Mouse (Mus musculus) mouse embryonic stem cell (cell line): ENCODE results near the gene Cadm1.

Experiments
- in situ Hi-C, 2 experiments: fragments of 300-500 bp; cut with MboI; formaldehyde crosslinking; loops; 1 replicate in 1 of 2; 3 replicates in 1 of 2; pipeline ENCODE4 v1.14.3; 2019 to 2020; ENCODE audit warnings: low sequenced_read_pairs in 2 of 2, low pct_unique_long_range_greater_than_20kb in 1 of 2, mixed read lengths in 1 of 2; ENCODE audit not compliant: unreplicated experiment in 1 of 2

Cadm1 gene

GRCm38 (mm10) chr9:47634695-47635094 lies 104.7 kb downstream of the Cadm1 start:
- in situ Hi-C loops, result no loop called here

- in situ Hi-C loops, result no loop called here
Measured at GRCm38 (mm10) chr9:47642663-47643062, 112.7 kb downstream of the Cadm1 start.

DNA sequence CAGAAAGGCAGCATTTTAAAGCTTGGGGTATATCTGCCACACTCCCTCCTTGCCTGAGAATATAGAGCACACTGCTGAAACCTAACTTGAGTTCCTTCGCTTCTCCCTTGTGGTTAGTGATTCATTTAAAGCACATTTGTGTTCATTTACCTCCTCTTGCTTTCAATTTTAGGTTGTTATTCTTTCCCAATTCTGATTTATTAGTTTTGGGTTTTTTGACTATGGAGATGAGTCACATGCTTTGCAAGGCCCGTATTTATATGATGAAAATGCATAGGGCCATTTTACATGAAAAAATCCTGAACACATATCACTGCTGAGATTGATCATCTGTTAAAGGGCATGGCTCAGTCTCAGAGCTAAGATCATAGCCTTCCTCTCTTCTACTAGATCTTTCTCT lies 115.1 kb downstream of the Cadm1 start:
- in situ Hi-C loops, result no loop called here

- in situ Hi-C loops, result no loop called here
Measured at GRCm38 (mm10) chr9:47651431-47651830, 121.5 kb downstream of the Cadm1 start.

DNA sequence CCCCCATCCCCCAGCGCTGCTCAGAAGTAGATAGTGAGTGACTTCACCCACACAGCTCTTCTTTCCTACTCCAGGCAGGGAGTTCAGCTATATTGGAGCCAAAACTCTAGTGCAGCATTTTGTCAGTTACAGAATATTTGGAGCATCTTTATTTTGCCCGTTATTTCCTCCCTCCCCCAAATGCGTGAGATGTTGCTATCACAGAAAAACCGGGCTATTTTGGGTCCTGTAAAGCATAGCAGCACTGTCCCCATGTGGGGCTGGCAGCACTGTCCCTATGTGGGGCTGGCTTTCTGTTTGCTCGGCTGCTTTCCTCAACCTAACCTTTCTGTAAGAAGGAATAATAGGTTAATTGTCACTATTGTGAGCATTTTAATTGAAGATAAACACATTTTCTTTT lies 122.2 kb downstream of the Cadm1 start:
- in situ Hi-C loops, result no loop called here

DNA sequence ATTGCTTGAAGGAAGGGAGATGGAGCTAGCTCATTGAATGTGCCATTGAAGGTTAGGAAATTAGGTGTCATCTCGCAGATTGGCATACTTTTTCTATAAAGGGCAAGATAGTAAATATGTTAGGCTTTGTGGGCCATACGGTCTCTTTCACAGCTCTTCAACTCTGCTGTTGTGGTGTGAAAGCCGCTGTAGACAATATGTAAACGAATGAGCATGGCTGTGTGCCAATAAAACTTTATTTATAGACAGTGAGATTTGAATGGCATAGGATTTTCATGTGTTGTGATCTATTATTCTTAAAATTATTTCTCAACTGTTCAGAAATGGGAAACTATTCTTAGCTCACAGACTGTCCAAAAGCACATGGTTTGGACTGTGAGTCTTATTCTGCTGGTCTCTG lies 123.0 kb downstream of the Cadm1 start:
- in situ Hi-C loops, result no loop called here

GRCm38 (mm10) chr9:47659366-47660090 lies 129.6 kb downstream of the Cadm1 start:
- in situ Hi-C loops, result no loop called here

DNA sequence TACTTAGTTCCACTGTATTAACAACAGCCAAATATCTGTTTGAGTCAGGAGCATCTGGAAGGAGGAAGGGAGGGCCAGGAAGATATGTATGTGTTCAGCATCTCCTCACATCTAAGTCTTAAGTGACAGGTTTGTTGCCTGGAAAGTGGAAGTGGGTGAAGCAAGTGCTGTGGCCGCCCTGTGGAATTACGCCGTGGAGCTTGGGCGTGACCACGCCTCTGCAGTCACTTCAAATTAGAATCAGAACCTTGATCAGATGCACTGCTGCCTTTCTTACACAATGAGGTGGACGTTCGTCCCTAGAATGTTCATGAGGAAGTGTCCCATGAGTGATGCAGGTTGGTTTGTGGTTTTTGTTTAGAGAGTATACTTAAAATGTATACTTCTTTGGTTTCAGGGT lies 131.6 kb downstream of the Cadm1 start:
- in situ Hi-C loops, result no loop called here

DNA sequence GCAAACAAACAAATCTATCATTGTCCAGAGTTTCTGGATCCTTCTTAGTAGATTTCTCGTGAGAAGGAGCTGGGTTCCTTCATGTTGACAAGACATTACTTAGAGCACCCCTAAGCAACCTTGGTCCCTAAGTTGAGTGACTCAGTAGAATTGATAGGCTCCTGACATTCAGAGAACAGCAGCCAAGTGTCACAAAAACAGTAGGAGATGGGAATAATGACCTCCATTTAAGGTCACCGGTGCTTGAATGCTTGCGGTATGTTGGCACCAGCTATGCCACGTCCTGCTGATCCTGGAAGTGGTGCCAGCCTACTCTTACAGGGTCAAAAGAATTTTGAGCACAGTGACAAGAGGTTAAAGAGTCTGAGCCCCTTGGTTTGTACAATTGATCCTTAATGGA lies 139.2 kb downstream of the Cadm1 start:
- in situ Hi-C loops, result no loop called here

DNA sequence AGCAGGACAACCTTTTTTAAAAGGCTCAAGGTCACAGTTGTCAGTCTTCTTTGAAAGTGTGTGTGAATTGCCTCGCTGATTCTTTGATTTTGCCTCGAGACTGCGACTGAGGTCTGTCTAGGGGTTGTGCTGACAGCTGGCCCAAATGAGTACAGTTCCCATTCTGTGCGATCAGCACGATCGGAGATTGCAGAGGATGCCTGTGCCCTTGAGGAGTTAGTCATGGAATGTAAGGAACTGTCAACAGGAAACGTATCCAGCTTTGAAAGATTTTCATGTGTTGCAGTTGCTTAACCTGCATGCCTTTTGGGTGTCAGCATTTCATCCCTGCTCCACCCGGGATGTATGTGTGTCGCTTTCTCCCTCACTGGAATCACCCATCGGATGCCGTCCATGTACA lies 141.6 kb downstream of the Cadm1 start:
- in situ Hi-C loops, result no loop called here

- in situ Hi-C loops, result no loop called here
Measured at GRCm38 (mm10) chr9:47674766-47675713, 145.1 kb downstream of the Cadm1 start.

DNA sequence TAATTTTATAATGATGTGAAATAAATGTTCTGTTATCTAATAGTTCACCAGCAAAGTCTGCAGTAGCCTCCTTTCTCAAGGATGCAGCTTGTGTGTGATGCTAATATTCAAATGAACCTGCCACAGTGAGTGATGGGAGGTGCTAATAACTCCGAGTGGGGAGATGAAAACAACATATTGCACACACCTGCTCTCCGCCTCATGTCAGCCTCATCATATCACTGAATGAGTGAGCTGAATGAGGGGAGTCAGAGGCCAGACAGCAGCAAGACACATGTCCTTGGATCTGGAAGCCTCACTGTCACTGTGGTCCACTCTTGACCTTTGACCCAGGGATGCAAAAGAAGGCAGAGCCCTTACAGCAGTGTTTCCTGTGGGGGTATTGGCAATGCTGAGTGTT lies 156.9 kb downstream of the Cadm1 start:
- in situ Hi-C loops, result no loop called here

DNA sequence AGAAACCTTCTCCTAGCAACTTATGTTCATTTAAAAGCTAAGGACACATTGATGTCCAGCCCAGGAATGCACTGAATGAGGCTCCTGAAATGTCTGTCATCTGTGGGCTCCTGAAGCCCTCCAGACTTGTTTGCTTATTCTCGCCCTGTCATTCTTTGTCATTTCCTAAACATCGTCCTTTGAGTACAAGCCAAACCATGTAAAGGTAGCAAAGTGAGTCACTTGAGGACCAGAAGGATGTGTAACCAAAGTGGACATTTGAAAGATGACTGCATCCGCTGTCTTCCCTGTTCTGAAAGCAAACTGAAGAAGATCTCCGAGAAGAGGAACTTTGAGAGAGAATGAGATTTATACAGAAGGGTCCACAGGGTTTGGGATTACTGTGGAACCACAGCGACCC lies 157.6 kb downstream of the Cadm1 start:
- in situ Hi-C loops, result no loop called here

DNA sequence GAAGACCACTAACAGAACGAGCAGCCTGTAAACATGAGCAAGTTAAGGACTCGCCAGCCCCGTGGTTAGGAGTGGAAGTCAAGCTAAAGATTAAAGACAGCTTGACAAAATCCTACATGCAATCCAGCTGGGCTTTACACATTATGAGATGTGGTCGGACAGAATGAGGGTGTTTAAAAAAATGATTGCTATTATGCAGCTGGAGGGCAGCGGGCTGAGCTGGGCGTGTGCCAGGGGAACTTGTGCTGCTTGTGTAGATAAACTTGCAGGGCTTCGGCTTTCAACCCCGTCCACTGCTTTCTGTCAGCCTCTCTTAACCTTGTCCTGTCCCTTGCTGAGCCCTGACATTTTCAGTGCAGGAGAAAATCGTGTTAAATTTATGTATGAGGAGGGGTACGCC lies 158.3 kb downstream of the Cadm1 start:
- in situ Hi-C loops, result no loop called here

GRCm38 (mm10) chr9:47692911-47693310 lies 162.9 kb downstream of the Cadm1 start:
- in situ Hi-C loops, result no loop called here

DNA sequence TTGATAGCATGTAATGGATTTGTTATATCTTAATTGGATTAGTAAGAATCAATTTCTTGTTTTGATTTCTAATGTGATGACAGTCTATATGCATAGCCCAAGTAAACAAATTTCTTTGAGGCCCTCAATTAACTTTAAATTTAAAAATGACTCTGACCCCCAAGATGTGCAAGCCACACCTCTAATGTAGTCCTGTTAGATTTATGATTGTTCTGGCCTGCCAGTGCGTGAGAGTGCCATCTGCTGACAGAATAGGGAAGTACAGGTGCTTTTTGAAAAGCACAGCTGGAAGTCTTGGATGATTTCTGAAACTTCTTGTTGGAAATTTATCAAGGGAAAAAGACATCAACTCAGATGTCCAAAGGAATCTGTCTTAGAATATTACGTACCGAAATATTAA lies 169.1 kb downstream of the Cadm1 start:
- in situ Hi-C loops, result no loop called here

GRCm38 (mm10) chr9:47700021-47700420 lies 170.0 kb downstream of the Cadm1 start:
- in situ Hi-C loops, result loop anchor here in 1 of 2 experiments (25.0 kb wide), 1 partner anchor 413 kb away; no protein-coding TSS in a partner anchor

DNA sequence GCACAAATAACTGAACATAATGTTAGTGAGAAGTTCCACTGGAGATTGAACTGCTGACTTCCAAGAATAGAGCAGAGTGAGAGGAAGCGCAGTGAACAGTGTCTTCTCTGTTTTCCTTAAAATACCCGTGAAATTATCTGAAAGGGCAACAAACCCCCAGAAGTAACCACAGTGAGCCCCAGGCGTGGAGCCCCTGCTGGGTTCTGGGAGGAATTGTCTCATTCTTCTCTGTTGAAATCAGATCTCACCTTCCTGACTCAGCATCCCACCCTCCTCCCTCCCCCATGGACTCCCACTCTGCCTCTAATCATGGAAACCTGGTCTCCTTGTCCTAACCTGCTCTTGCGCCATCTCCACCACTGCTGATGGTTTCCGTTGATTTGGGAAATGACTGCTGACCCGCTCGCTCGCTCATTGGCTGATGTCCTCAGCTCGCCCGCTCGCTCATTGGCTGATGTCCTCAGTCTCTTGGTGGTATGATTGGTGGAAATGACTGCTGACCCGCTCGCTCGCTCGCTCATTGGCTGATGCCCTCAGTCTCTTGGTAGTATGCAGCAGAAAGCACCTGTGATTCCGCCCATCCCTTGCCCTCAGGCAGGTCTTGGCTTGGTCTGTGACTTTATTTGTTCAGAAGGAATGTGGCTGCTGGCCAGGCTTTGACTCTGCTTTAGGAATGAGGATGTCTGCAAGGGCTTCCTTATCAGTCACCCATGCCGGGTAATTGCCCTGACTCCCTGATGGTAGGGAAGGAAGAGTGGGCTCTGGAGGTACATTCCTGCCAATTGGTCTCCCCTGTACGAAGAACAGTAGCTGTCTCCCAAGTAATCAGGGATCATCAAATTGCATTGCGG lies 173.3 kb downstream of the Cadm1 start:
- in situ Hi-C loops, result loop anchor here in 1 of 2 experiments (25.0 kb wide), 1 partner anchor 416 kb away; no protein-coding TSS in a partner anchor

GRCm38 (mm10) chr9:47706341-47706740 lies 176.4 kb downstream of the Cadm1 start:
- in situ Hi-C loops, result loop anchor here in 1 of 2 experiments (25.0 kb wide), 1 partner anchor 419 kb away; no protein-coding TSS in a partner anchor
